Mouse (Mus musculus): ENCODE results near the gene Mrgprb3.

Gene Mrgprb3

GRCm38 (mm10) chr7:48643711-48644110 lies at the start of gene Mrgprb3:
Gene Mrgprb3 (minus strand): TSS chr7:48643811.
- DNase-seq (ENCODE audit: low spot score in 2 of 2): no peak

Measured in spleen, postnatal 4 days (tissue).